Mouse (Mus musculus): Measurements from ENCODE around the gene Ppt2. TPM values are rescaled to one million over a fixed set of nuclear protein-coding genes. Genes with fewer than 3 reads are reported as not detected.

Ppt2 gene
- polyA plus RNA-seq, 1 experiment from 2014 or later: 20.3 TPM

DNA sequence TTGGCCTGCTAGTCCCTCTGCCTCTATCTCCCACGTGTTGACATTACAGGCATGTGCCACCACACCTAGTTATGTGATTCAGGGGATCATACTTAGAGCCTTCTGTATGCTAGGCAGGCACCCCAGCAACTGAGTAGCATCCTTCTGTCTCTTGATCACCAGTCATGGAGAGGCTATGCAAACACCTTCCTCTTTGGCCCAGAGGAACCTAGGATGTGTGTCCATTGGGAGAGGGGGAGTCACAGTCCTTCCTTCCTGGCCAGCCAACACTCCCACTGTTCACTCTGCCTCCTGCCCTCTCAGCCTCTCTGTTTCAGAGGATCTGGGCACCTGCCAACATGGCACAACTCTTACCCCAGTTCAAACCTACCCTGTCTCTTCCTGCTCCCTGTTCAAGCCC, 35.2 kb upstream of the Ppt2 start:
- no peak overlapping the region for H3K4me2 ChIP-seq
- peaks cover 6% of the 10 kb centered on the region; the same call in 1 of the 2 replicates for H3K4me1 ChIP-seq
- ATAC-seq (ENCODE audit: low FRiP score): no peak
- 50% methylated on average over 1 of the region's 1 CpGs for WGBS
- H3K27me3 ChIP-seq: peaks cover 70% of the 10 kb centered on the region
- no peaks in the 10 kb centered on the region for H3K36me3 ChIP-seq (replicated peaks)
- H3K9ac ChIP-seq: no peak overlapping the region
- no peak overlapping the region for H3K4me3 ChIP-seq (replicated peaks)
- H3K9me3 ChIP-seq: no peaks in the 10 kb centered on the region
- no peak overlapping the region for H3K27ac ChIP-seq

DNA sequence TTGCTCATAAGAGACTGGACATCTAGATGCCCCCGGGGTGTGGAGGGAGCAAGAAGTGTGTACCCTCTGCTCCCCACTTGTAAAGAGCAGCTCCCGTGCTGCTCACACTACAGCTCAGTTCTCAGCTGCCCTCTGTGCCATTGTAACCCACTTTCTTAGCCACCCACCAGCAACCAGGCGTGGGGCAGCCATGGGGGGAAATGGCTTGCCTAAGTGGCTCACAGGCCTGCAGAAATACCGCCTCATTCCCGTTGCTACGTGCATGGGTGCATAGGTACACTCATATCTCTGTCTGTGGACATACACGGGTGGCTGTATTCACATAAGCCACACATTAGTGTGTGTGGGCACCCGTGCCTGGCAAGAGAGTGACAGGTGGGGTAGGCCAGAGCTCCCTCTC, 34.7 kb upstream of the Ppt2 start:
- peaks cover 6% of the 10 kb centered on the region; the same call in 1 of the 2 replicates for H3K4me1 ChIP-seq
- no peak overlapping the region for H3K9ac ChIP-seq
- WGBS: 83% methylated on average over 8 of the region's 8 CpGs
- H3K27me3 ChIP-seq: peaks cover 70% of the 10 kb centered on the region
- H3K9me3 ChIP-seq: no peaks in the 10 kb centered on the region
- ATAC-seq (ENCODE audit: low FRiP score): no peak
- no peak overlapping the region for H3K27ac ChIP-seq
- no peak overlapping the region for H3K4me3 ChIP-seq (replicated peaks)
- H3K4me2 ChIP-seq: no peak overlapping the region
- no peaks in the 10 kb centered on the region for H3K36me3 ChIP-seq (replicated peaks)

DNA sequence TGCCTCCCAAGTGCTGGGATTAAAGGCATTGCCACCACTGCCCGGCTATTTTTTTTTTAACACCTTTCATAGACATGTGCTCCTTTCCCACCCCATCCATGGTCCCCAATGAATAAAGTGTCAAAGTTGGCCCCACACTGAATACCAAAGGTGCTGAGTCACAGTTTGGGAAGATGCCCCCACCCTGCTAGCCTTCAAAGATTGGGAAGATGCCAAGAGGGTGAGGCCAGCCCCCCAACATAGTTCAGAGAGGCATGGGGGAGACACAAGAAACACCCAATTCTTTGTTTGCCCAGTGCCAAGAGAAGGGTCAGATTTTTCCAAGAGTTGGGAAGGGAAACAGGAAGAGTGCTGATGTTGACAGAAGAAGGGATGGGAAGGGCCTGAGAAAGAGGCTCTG, 34.2 kb upstream of the Ppt2 start:
- H3K36me3 ChIP-seq (replicated peaks): no peaks in the 10 kb centered on the region
- no peak overlapping the region for H3K9ac ChIP-seq
- no peak for ATAC-seq (ENCODE audit: low FRiP score)
- 90% methylated on average over 1 of the region's 1 CpGs for WGBS
- H3K4me2 ChIP-seq: no peak overlapping the region
- no peaks in the 10 kb centered on the region for H3K9me3 ChIP-seq
- H3K4me3 ChIP-seq (replicated peaks): no peak overlapping the region
- H3K27me3 ChIP-seq: peaks cover 65% of the 10 kb centered on the region
- H3K27ac ChIP-seq: no peak overlapping the region
- H3K4me1 ChIP-seq: peaks cover 6% of the 10 kb centered on the region; the same call in 1 of the 2 replicates

DNA sequence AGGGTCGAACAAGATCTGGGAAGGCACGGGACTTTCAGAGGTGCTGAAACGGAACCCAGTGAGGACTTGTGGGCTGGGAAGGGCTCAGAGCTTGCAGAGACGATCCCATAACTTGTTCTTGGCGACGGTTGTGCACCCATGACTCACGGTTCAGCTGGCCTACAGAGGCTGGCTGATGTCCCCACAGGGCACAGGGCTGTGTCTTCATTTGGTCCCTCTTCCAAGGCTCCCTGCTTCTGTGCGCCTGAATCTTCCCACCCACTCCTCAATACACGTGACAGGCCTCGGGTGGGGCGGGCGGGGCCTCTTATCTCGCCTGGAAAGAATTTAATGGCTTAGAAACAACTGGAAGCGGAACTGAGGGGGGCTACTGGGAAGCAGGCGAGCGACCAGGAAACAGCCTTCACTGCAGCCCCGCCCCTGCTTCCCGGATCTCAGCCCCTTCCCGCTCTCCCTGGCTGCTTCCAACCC, 32.8 kb upstream of the Ppt2 start:
- WGBS: 11% methylated on average over 19 of the region's 19 CpGs
- Histone ChIP-seq H3K27ac (no peak overlapping the region), H3K4me1 (peaks cover 9% of the 10 kb centered on the region; the same call in 1 of the 2 replicates), H3K9me3 (no peaks in the 10 kb centered on the region), H3K36me3 (replicated peaks) (no peaks in the 10 kb centered on the region), H3K27me3 (peaks cover 59% of the 10 kb centered on the region), H3K9ac (no peak overlapping the region), H3K4me3 (replicated peaks) (no peak overlapping the region), H3K4me2 (peak overlapping the region; percentile 27)
- ATAC-seq (ENCODE audit: low FRiP score): no peak

DNA sequence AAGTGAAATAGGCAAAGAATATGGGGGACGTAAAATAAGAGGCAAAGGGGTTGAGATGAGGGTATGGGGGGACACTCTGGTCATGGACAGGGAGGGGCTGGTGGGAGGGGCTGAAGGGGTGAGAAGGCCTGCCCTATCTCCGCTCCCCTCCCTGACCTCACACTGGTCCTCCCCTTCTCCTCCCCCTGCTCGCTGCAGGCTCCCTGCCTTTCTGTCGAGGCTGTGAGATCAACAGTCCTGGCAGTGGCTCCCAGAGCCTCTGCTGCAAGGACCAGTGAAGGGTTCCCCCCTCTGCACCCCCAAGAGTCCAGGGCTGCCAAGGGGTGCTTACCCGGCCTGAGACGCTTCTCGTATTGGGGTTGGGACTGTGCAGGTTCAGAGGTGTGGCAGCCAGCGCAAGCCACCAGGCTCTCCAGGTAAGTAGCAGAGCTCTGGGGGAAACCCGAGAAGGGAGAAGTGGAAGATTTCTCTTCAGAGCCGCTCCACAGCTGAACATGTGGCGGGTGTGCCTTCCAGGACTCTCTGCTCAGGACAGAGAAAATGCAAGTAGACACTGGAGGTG, 32.0 kb upstream of the Ppt2 start:
- ATAC-seq (ENCODE audit: low FRiP score): no peak
- H3K9ac ChIP-seq: no peak overlapping the region

DNA sequence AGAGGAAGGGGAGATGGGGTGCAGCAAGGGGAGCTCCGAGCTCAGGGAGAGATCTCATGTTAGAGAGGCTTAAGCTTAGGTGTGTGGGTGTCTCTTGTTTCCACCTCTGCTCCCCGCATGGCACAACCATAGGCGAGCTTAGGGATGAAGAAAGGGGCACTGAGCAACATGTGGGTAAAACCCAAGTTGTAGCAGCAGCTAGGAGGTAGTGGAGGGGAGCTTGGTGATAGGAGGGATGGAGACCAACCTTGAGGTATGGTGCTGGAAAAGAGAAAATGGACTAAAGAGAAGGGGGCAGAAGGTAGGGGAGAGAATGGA, 31.5 kb upstream of the Ppt2 start:
- H3K9ac ChIP-seq: no peak overlapping the region
- H3K4me3 ChIP-seq (replicated peaks): no peak overlapping the region
- peaks cover 7% of the 10 kb centered on the region; the same call in 1 of the 2 replicates for H3K36me3 ChIP-seq (replicated peaks)
- peaks cover 9% of the 10 kb centered on the region; the same call in 1 of the 2 replicates for H3K4me1 ChIP-seq
- H3K27me3 ChIP-seq: peaks cover 49% of the 10 kb centered on the region
- H3K27ac ChIP-seq: no peak overlapping the region
- no peaks in the 10 kb centered on the region for H3K9me3 ChIP-seq
- H3K4me2 ChIP-seq: no peak overlapping the region
- no peak for ATAC-seq (ENCODE audit: low FRiP score)
- WGBS: 69% methylated on average over 3 of the region's 3 CpGs

More for the DNA sequence above, 32.0 kb upstream of the Ppt2 start:
- no peak overlapping the region for H3K4me2 ChIP-seq
- H3K4me1 ChIP-seq: peaks cover 9% of the 10 kb centered on the region; the same call in 1 of the 2 replicates
- peaks cover 3% of the 10 kb centered on the region; the same call in 1 of the 2 replicates for H3K36me3 ChIP-seq (replicated peaks)
- no peaks in the 10 kb centered on the region for H3K9me3 ChIP-seq
- no peak overlapping the region for H3K27ac ChIP-seq
- no peak overlapping the region for H3K4me3 ChIP-seq (replicated peaks)
- H3K27me3 ChIP-seq: peaks cover 51% of the 10 kb centered on the region
- WGBS: 41% methylated on average over 11 of the region's 11 CpGs

DNA sequence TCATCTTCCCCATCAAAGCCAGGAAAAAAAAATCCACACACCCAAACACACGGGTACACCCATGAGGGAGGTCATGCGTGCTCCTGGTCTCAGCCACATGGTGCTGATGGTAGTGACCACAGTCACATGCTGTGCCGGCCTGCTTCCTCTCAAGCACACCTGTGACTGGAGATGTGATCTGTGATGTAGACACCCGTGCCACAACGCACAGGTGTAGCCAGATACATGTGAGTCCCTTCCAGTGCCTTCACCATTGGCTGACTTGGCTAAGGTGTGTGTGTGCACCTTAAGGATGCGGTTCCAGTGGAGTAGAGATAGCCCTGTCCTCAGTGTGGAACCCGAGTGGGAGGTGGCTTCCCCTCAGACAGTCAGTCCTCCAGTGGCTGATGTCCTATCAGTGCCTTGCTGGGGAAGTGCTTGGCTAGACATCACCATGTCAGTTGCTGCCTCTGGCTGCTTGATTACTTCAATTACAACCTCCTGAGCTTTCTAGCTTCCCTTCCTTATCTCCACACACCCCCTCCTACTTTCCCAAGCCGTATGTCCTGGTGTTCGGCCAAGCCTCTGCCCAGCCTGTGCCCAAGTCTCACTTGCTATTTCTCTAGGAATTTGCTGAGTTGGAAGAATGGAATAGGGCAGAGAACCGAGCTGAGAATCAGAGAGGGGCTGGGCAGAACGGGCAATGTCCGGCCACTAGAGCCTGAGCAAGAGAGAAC, 31.0 kb upstream of the Ppt2 start:
- 69% methylated on average over 12 of the region's 12 CpGs for WGBS
- H3K4me1 ChIP-seq: peaks cover 9% of the 10 kb centered on the region; the same call in 1 of the 2 replicates
- no peaks in the 10 kb centered on the region for H3K9me3 ChIP-seq
- H3K4me2 ChIP-seq: no peak overlapping the region
- ATAC-seq (ENCODE audit: low FRiP score): no peak
- no peak overlapping the region for H3K9ac ChIP-seq
- H3K27me3 ChIP-seq: peaks cover 49% of the 10 kb centered on the region
- H3K27ac ChIP-seq: no peak overlapping the region
- H3K4me3 ChIP-seq (replicated peaks): no peak overlapping the region
- H3K36me3 ChIP-seq (replicated peaks): peaks cover 11% of the 10 kb centered on the region; the same call in 1 of the 2 replicates

DNA sequence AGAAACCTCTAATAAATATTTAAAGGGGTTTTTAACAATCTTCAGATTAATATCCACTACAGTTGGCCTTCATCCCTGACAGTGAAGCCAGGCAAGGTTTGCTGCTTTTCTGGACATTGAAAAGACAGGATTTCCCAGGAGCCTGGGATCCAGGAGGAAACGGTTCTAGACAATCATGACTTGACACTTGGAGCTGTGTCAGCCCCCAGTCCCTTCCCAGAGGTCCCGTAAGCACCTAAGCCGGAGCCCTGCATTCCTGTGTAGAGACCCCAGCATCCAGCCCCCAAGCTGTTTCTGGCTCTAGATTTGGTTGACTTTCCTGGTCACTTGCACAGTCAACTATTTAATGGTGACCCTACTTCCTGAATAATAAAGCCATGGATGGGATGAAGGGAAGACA, 30.3 kb upstream of the Ppt2 start:
- peaks cover 45% of the 10 kb centered on the region for H3K27me3 ChIP-seq
- no peak overlapping the region for H3K4me3 ChIP-seq (replicated peaks)
- H3K36me3 ChIP-seq (replicated peaks): peaks cover 15% of the 10 kb centered on the region
- no peak overlapping the region for H3K27ac ChIP-seq
- H3K9ac ChIP-seq: no peak overlapping the region
- no peaks in the 10 kb centered on the region for H3K9me3 ChIP-seq
- H3K4me2 ChIP-seq: no peak overlapping the region
- peaks cover 9% of the 10 kb centered on the region; the same call in 1 of the 2 replicates for H3K4me1 ChIP-seq
- no peak for ATAC-seq (ENCODE audit: low FRiP score)
- 80% methylated on average over 3 of the region's 3 CpGs for WGBS

DNA sequence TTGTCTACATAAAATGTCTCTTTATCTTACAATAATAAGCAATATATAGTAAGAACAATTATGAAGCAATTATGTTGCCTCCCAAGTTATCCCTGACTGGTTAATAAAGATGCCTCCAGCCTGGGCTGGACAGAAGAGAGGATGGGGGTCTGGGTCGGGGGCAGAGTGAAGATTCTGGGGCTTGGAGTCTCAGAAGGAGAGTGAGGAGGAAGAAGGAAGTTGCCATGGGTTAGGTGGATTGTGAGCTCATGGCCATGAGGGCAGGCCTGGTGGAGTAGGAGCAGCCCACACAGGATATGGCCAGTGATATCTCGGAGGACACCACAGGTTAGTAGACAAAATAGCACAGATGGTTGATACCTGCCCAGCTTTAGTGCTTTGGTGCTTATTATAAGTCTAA, 29.8 kb upstream of the Ppt2 start:
- Histone ChIP-seq H3K9ac (no peak overlapping the region), H3K27ac (no peak overlapping the region), H3K4me2 (no peak overlapping the region), H3K4me1 (peaks cover 9% of the 10 kb centered on the region; the same call in 1 of the 2 replicates), H3K36me3 (replicated peaks) (peaks cover 19% of the 10 kb centered on the region), H3K4me3 (replicated peaks) (no peak overlapping the region), H3K27me3 (peaks cover 41% of the 10 kb centered on the region), H3K9me3 (no peaks in the 10 kb centered on the region)
- ATAC-seq (ENCODE audit: low FRiP score): no peak
- 92% methylated on average over 2 of the region's 2 CpGs for whole genome bisulfite sequencing

DNA sequence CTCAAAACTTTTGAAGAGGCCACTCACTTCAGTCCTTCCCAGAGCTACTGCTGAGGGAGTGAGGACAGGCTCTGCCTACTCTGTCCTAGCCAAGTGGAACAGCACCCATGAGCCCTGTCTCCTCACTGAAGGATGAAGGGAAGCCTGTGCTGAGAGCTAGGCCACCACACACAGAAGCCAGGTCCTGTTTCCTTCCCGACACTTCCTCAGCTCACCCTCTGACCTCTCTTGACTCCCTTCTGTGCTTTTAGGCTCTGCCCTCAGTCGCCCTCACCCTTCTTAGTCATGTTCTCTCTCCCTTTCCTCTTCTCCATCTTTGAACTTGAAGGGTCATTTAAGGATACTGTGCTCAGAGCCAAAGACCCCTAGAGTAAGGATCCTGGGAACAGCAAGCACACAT, 29.0 kb upstream of the Ppt2 start:
- H3K9ac ChIP-seq: no peak overlapping the region
- no peak overlapping the region for H3K4me3 ChIP-seq (replicated peaks)
- WGBS: 56% methylated on average over 2 of the region's 2 CpGs
- no peaks in the 10 kb centered on the region for H3K9me3 ChIP-seq
- peaks cover 9% of the 10 kb centered on the region; the same call in 1 of the 2 replicates for H3K4me1 ChIP-seq
- ATAC-seq (ENCODE audit: low FRiP score): no peak
- H3K36me3 ChIP-seq (replicated peaks): peaks cover 28% of the 10 kb centered on the region
- H3K27ac ChIP-seq: no peak overlapping the region
- no peak overlapping the region for H3K4me2 ChIP-seq
- peaks cover 32% of the 10 kb centered on the region for H3K27me3 ChIP-seq

DNA sequence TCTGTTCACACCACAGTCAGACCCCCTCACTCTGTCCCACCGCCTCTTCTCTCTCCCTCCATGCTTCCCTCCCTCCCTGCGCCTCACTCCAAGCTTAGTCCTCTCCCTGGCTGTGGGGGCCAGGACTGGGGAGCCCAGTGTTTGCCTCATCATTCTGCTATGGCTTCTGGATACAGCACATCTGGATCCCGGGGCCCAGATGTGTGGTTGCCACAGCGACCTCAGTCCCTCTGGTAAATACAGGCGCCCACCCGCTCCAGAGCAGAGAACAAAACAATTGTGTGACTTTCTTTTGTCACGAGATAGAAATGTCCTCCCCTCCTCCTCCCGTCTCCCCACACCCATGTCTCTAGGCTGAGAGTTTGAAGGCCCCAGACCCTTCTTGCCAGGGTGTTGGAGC, 28.4 kb upstream of the Ppt2 start:
- Histone ChIP-seq H3K4me3 (replicated peaks) (no peak overlapping the region), H3K9ac (no peak overlapping the region), H3K36me3 (replicated peaks) (peaks cover 34% of the 10 kb centered on the region), H3K4me2 (no peak overlapping the region), H3K4me1 (peaks cover 9% of the 10 kb centered on the region; the same call in 1 of the 2 replicates), H3K27ac (no peak overlapping the region), H3K9me3 (no peaks in the 10 kb centered on the region), H3K27me3 (peaks cover 32% of the 10 kb centered on the region)
- no peak for ATAC-seq (ENCODE audit: low FRiP score)
- WGBS: 49% methylated on average over 8 of the region's 8 CpGs

DNA sequence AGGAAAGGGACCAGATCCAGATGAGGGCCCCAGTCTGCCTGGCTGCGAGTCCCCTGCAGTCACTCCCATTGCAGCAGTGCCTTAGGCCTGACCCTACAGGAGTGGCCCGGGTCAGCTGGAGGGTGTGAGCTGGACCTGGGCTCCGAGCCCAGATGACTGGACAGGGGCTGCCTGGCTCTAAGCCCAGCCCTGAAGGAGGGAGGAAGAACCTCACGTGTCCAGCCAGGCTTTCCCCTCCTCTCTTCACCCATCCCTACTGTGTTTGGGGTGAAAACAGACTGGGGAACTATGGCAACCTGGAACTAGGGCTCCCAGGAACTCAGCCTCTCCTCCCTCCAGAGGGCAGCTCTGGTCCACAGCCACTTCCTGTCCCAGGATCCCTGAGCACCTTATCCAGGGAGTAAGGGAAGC, 27.3 kb upstream of the Ppt2 start:
- Histone ChIP-seq H3K27ac (no peak overlapping the region), H3K4me1 (peaks cover 4% of the 10 kb centered on the region; the same call in 1 of the 2 replicates), H3K36me3 (replicated peaks) (peaks cover 45% of the 10 kb centered on the region), H3K9ac (no peak overlapping the region), H3K9me3 (no peaks in the 10 kb centered on the region), H3K27me3 (peaks cover 21% of the 10 kb centered on the region), H3K4me2 (no peak overlapping the region), H3K4me3 (replicated peaks) (no peak overlapping the region)
- no peak for ATAC-seq (ENCODE audit: low FRiP score)
- 70% methylated on average over 4 of the region's 4 CpGs for WGBS

DNA sequence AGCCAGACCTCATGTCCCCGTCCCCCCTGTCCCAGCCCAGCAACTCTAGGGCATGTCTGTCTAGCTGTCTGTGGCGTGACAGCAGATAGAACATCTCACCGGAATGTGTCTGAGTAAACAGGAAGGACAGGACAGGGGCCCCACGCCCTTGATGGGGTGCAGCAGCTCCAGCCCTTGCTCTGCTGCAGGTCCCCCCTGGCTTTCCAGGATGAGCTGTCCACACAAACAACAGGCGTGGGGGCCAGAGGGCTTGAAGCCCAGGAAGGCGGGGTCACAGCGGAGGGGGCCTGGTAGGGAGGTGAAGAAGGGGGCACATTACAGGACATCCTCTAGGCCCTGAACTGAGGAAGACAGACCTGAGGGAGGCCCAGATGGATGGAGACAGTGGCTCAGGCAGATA, 26.9 kb upstream of the Ppt2 start:
- WGBS: 90% methylated on average over 7 of the region's 7 CpGs
- no peak for ATAC-seq (ENCODE audit: low FRiP score)

More for the DNA sequence above, 26.9 kb upstream of the Ppt2 start:
- Histone ChIP-seq H3K27ac (no peak overlapping the region), H3K4me2 (no peak overlapping the region), H3K27me3 (peaks cover 17% of the 10 kb centered on the region), H3K9ac (no peak overlapping the region), H3K9me3 (no peaks in the 10 kb centered on the region), H3K36me3 (replicated peaks) (peaks cover 49% of the 10 kb centered on the region), H3K4me1 (peaks cover 4% of the 10 kb centered on the region; the same call in 1 of the 2 replicates), H3K4me3 (replicated peaks) (no peak overlapping the region)

All from forebrain, embryonic 12.5 days (tissue).